Mouse (Mus musculus): ENCODE results near the gene Adgrb3.

Gene Adgrb3

GRCm38 (mm10) chr1:25281471-25281870 lies 548.0 kb downstream of the Adgrb3 start:
- DNase-seq (ENCODE audit: low spot score in 2 of 2) = no peak

- DNase-seq (ENCODE audit: low spot score in 2 of 2) = no peak
These were observed 578.9 kb downstream of the Adgrb3 start for GRCm38 (mm10) chr1:25250562-25250961.

GRCm38 (mm10) chr1:25242436-25242835 lies 587.1 kb downstream of the Adgrb3 start:
- no peak for DNase-seq (ENCODE audit: low spot score in 2 of 2)

- DNase-seq (ENCODE audit: low spot score in 2 of 2) = no peak
These were observed 600.2 kb downstream of the Adgrb3 start for GRCm38 (mm10) chr1:25229245-25229750.

- DNase-seq (ENCODE audit: low spot score in 2 of 2) = peak; percentile 33 to 65
These were observed 600.9 kb downstream of the Adgrb3 start for GRCm38 (mm10) chr1:25228381-25229244.

GRCm38 (mm10) chr1:25227880-25228279 lies 601.6 kb downstream of the Adgrb3 start:
- no peak for DNase-seq (ENCODE audit: low spot score in 2 of 2)

GRCm38 (mm10) chr1:25204636-25205035 lies 624.9 kb downstream of the Adgrb3 start:
- DNase-seq (ENCODE audit: low spot score in 2 of 2) = no peak

- no peak for DNase-seq (ENCODE audit: low spot score in 2 of 2)
These were observed 630.1 kb downstream of the Adgrb3 start for GRCm38 (mm10) chr1:25199392-25199791.

GRCm38 (mm10) chr1:25191986-25192385 lies 637.5 kb downstream of the Adgrb3 start:
- DNase-seq (ENCODE audit: low spot score in 2 of 2) = no peak

- no peak for DNase-seq (ENCODE audit: low spot score in 2 of 2)
These were observed 640.2 kb downstream of the Adgrb3 start for GRCm38 (mm10) chr1:25189261-25189660.

- no peak for DNase-seq (ENCODE audit: low spot score in 2 of 2)
These were observed 643.6 kb downstream of the Adgrb3 start for GRCm38 (mm10) chr1:25185909-25186308.

- no peak for DNase-seq (ENCODE audit: low spot score in 2 of 2)
These were observed 647.6 kb downstream of the Adgrb3 start for GRCm38 (mm10) chr1:25181881-25182280.

GRCm38 (mm10) chr1:25180615-25181014 lies 648.9 kb downstream of the Adgrb3 start:
- DNase-seq (ENCODE audit: low spot score in 2 of 2) = no peak

GRCm38 (mm10) chr1:25179860-25180582 lies 649.5 kb downstream of the Adgrb3 start:
- DNase-seq (ENCODE audit: low spot score in 2 of 2) = no peak

GRCm38 (mm10) chr1:25178347-25179130 lies 651.0 kb downstream of the Adgrb3 start:
- no peak for DNase-seq (ENCODE audit: low spot score in 2 of 2)

GRCm38 (mm10) chr1:25167120-25167519 lies 662.4 kb downstream of the Adgrb3 start:
- no peak for DNase-seq (ENCODE audit: low spot score in 2 of 2)

GRCm38 (mm10) chr1:25166036-25166796 lies 663.3 kb downstream of the Adgrb3 start:
- no peak for DNase-seq (ENCODE audit: low spot score in 2 of 2)

GRCm38 (mm10) chr1:25163561-25163960 lies 665.9 kb downstream of the Adgrb3 start:
- no peak for DNase-seq (ENCODE audit: low spot score in 2 of 2)

- no peak for DNase-seq (ENCODE audit: low spot score in 2 of 2)
These were observed 683.3 kb downstream of the Adgrb3 start for GRCm38 (mm10) chr1:25146206-25146605.

GRCm38 (mm10) chr1:25132150-25132824 lies 697.2 kb downstream of the Adgrb3 start:
- no peak for DNase-seq (ENCODE audit: low spot score in 2 of 2)

- DNase-seq (ENCODE audit: low spot score in 2 of 2) = no peak
These were observed 714.0 kb downstream of the Adgrb3 start for GRCm38 (mm10) chr1:25115512-25115911.

Data from urinary bladder, postnatal 36 days (tissue).